Mouse (Mus musculus): ENCODE results near the gene Gm37240. TPM values are rescaled to one million over a fixed set of nuclear protein-coding genes. Genes with fewer than 3 reads are reported as not detected.

The Gm37240 gene
- polyA plus RNA-seq, 1 experiment from 2014 or later = 0.52 TPM

- Histone ChIP-seq H3K27ac (no peak overlapping the region), H3K9ac (no peak overlapping the region), H3K4me2 (no peak overlapping the region), H3K4me1 (no peaks in the 10 kb centered on the region), H3K27me3 (replicated peaks) (no peaks in the 10 kb centered on the region), H3K9me3 (replicated peaks) (no peaks in the 10 kb centered on the region), H3K4me3 (no peak overlapping the region), H3K36me3 (no peaks in the 10 kb centered on the region)
- ATAC-seq = no peak
- WGBS (ENCODE audit: insufficient replicate concordance) = 61% methylated on average over 5 of the region's 5 CpGs
Observed at GRCm38 (mm10) chr3:84675710-84676109, 1211.6 kb downstream of the Gm37240 start.

DNA sequence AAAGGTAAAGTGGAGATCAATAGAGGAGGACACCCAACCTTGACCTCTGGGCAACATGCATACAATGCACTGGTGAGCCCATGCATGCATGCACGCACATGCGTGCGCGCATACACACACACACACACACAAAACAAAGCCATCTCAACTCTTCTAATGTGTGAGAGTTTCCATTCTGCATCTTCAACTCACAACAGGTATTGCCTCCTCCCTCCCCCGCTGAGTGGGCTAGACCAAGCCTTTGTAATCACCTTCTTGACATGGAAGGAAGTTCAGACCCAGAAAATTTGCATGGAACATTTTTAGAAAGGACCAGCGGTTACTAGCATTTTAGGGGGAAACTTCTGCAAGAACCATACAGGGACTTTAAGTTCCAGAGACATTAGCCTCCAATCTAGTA lies 1213.8 kb downstream of the Gm37240 start:
- H3K4me1 ChIP-seq = no peaks in the 10 kb centered on the region
- H3K4me2 ChIP-seq = no peak overlapping the region
- no peak for ATAC-seq
- no peaks in the 10 kb centered on the region for H3K36me3 ChIP-seq
- no peak overlapping the region for H3K27ac ChIP-seq
- no peak overlapping the region for H3K4me3 ChIP-seq
- H3K9me3 ChIP-seq (replicated peaks) = no peaks in the 10 kb centered on the region
- 0 out of 2 replicates have a peak, but pooled peaks cover 4% of the 10 kb centered on the region for H3K27me3 ChIP-seq (replicated peaks)
- no peak overlapping the region for H3K9ac ChIP-seq
- WGBS (ENCODE audit: insufficient replicate concordance) = 74% methylated on average over 6 of the region's 6 CpGs

- no peaks in the 10 kb centered on the region for H3K9me3 ChIP-seq (replicated peaks)
- ATAC-seq = no peak
- H3K9ac ChIP-seq = no peak overlapping the region
- no peak overlapping the region for H3K4me2 ChIP-seq
- H3K4me1 ChIP-seq = no peaks in the 10 kb centered on the region
- 73% methylated on average over 12 of the region's 12 CpGs for WGBS (ENCODE audit: insufficient replicate concordance)
- H3K4me3 ChIP-seq = no peak overlapping the region
- peaks cover 15% of the 10 kb centered on the region for H3K27me3 ChIP-seq (replicated peaks)
- H3K36me3 ChIP-seq = no peaks in the 10 kb centered on the region
- no peak overlapping the region for H3K27ac ChIP-seq
Observed at GRCm38 (mm10) chr3:84672136-84672535, 1215.2 kb downstream of the Gm37240 start.

GRCm38 (mm10) chr3:84668957-84669356 lies 1218.4 kb downstream of the Gm37240 start:
- WGBS (ENCODE audit: insufficient replicate concordance) = 52% methylated on average over 3 of the region's 3 CpGs
- no peak overlapping the region for H3K27ac ChIP-seq
- no peak for ATAC-seq
- no peak overlapping the region for H3K4me2 ChIP-seq
- H3K4me3 ChIP-seq = no peak overlapping the region
- no peaks in the 10 kb centered on the region for H3K36me3 ChIP-seq
- H3K4me1 ChIP-seq = peaks cover 7% of the 10 kb centered on the region
- no peak overlapping the region for H3K9ac ChIP-seq
- peaks cover 47% of the 10 kb centered on the region for H3K27me3 ChIP-seq (replicated peaks)
- H3K9me3 ChIP-seq (replicated peaks) = no peaks in the 10 kb centered on the region

- Histone ChIP-seq H3K4me3 (peak overlapping the region; percentile 29; the same call in 1 of the 2 replicates), H3K9ac (no peak overlapping the region)
- 12% methylated on average over 21 of the region's 21 CpGs for WGBS (ENCODE audit: insufficient replicate concordance)
Observed at GRCm38 (mm10) chr3:84665255-84666073, 1221.9 kb downstream of the Gm37240 start.

DNA sequence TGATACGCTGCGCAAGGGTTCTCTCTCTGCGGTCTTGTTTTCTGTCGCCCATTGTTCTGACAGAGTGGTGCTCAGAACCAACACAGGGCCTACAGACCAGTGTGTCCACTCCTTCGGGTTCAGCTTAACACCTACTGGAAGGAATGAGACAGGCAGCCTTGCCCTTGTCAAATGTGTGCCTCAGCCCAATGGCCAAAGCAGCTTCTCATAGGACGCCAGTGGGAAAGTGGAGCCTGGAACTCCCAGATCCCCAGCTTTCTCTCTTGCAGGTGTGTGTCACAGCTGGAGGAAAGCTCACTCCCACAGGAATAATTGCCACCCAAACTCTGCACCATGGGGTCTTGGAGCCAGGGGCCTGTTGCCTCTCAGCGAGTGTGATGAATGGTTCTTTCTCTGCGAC lies 1222.6 kb downstream of the Gm37240 start:
- WGBS (ENCODE audit: insufficient replicate concordance) = 61% methylated on average over 8 of the region's 8 CpGs
- Histone ChIP-seq H3K4me2 (no peak overlapping the region), H3K27ac (no peak overlapping the region), H3K27me3 (replicated peaks) (peaks cover 64% of the 10 kb centered on the region), H3K9me3 (replicated peaks) (no peaks in the 10 kb centered on the region), H3K9ac (no peak overlapping the region), H3K36me3 (no peaks in the 10 kb centered on the region), H3K4me3 (no peak overlapping the region), H3K4me1 (peaks cover 7% of the 10 kb centered on the region)
- no peak for ATAC-seq

More at GRCm38 (mm10) chr3:84665255-84666073, 1221.9 kb downstream of the Gm37240 start:
- Histone ChIP-seq H3K9me3 (replicated peaks) (no peaks in the 10 kb centered on the region), H3K4me2 (peak overlapping the region; percentile 55), H3K36me3 (no peaks in the 10 kb centered on the region), H3K4me1 (peaks cover 7% of the 10 kb centered on the region), H3K27ac (no peak overlapping the region), H3K27me3 (replicated peaks) (peaks cover 59% of the 10 kb centered on the region)
- no peak for ATAC-seq

- Histone ChIP-seq H3K36me3 (no peaks in the 10 kb centered on the region), H3K9ac (no peak overlapping the region), H3K27ac (no peak overlapping the region), H3K4me2 (no peak overlapping the region), H3K9me3 (replicated peaks) (no peaks in the 10 kb centered on the region), H3K4me3 (no peak overlapping the region), H3K27me3 (replicated peaks) (peaks cover 63% of the 10 kb centered on the region), H3K4me1 (peaks cover 7% of the 10 kb centered on the region)
- no peak for ATAC-seq
- 56% methylated on average over 4 of the region's 4 CpGs for WGBS (ENCODE audit: insufficient replicate concordance)
Observed at GRCm38 (mm10) chr3:84663858-84664257, 1223.5 kb downstream of the Gm37240 start.

GRCm38 (mm10) chr3:84663079-84663478 lies 1224.2 kb downstream of the Gm37240 start:
- H3K4me1 ChIP-seq = peaks cover 7% of the 10 kb centered on the region
- ATAC-seq = no peak
- 79% methylated on average over 12 of the region's 12 CpGs for WGBS (ENCODE audit: insufficient replicate concordance)

DNA sequence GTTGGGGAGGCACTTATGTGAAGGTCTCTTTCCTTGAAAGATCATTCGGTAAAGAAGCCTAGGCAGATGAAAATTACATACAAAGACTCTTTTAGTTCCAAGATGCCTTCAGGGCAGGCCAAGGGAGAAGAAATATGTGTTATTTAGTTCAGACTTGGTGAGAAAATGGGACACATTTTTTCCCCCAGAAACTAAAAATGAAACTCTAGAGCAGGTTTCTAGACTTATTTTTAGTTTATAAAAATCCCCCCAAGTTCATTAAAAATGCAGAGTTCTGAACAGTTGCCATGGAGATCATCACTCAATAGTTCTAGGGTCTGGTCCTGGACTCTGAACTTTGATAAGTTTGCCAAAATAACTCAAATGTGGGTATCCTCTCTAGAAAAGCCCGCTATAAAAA lies 1226.9 kb downstream of the Gm37240 start:
- Histone ChIP-seq H3K4me3 (no peak overlapping the region), H3K36me3 (no peaks in the 10 kb centered on the region), H3K9ac (no peak overlapping the region), H3K4me1 (peaks cover 2% of the 10 kb centered on the region), H3K27me3 (replicated peaks) (peaks cover 32% of the 10 kb centered on the region), H3K4me2 (no peak overlapping the region), H3K9me3 (replicated peaks) (no peaks in the 10 kb centered on the region), H3K27ac (no peak overlapping the region)
- no peak for ATAC-seq
- 72% methylated on average over 2 of the region's 2 CpGs for WGBS (ENCODE audit: insufficient replicate concordance)

More at GRCm38 (mm10) chr3:84663079-84663478, 1224.2 kb downstream of the Gm37240 start:
- Histone ChIP-seq H3K27ac (no peak overlapping the region), H3K4me3 (no peak overlapping the region), H3K36me3 (no peaks in the 10 kb centered on the region), H3K4me2 (no peak overlapping the region), H3K27me3 (replicated peaks) (peaks cover 57% of the 10 kb centered on the region), H3K9ac (no peak overlapping the region), H3K9me3 (replicated peaks) (no peaks in the 10 kb centered on the region)

DNA sequence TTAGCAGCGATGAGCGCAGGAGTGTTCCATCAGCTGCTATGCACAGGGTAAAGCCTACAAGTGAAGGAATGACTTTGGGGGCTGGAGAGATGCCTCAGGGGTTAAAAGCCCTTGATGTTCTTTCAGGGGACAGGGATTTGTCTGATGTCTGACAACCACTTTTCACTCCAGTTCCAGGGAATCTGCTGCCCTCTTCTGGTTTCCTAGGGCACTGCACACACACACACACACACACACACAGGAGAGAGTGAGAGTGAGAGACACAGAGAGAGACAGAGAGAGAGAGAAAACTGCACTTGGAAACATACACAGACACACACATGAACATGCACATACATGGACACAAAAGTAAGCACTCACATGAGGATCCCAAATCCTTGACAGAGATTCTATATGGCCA lies 1228.4 kb downstream of the Gm37240 start:
- Histone ChIP-seq H3K4me1 (peaks cover 17% of the 10 kb centered on the region), H3K9me3 (replicated peaks) (no peaks in the 10 kb centered on the region), H3K27ac (no peak overlapping the region), H3K9ac (no peak overlapping the region), H3K36me3 (no peaks in the 10 kb centered on the region), H3K4me3 (no peak overlapping the region), H3K4me2 (no peak overlapping the region), H3K27me3 (replicated peaks) (peaks cover 17% of the 10 kb centered on the region; the same call in 1 of the 2 replicates)
- WGBS (ENCODE audit: insufficient replicate concordance) = 92% methylated on average over 2 of the region's 2 CpGs
- no peak for ATAC-seq

DNA sequence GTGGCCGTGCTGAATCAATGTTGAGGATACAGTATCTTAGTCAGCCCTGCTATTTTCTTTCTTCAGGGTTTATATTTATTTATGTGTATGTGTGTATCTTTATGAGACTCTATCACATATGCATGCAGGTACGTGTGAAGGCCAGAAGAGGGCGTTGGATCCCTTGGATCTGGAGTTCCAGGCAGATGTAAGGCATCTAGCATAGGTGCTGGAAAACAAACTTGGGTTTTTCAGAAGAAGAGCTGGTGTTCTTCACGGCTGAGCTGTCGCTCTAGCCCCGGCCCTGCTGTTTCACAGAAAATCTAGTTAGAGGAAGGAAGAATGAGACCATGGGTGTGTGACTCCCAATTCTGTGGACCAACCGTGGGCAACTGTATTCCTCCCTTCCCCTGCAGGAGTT lies 1229.3 kb downstream of the Gm37240 start:
- no peak overlapping the region for H3K4me2 ChIP-seq
- H3K36me3 ChIP-seq = no peaks in the 10 kb centered on the region
- no peaks in the 10 kb centered on the region for H3K9me3 ChIP-seq (replicated peaks)
- H3K27ac ChIP-seq = no peak overlapping the region
- no peak for ATAC-seq
- H3K27me3 ChIP-seq (replicated peaks) = peaks cover 13% of the 10 kb centered on the region; the same call in 1 of the 2 replicates
- 74% methylated on average over 7 of the region's 7 CpGs for WGBS (ENCODE audit: insufficient replicate concordance)
- no peak overlapping the region for H3K9ac ChIP-seq
- peaks cover 26% of the 10 kb centered on the region for H3K4me1 ChIP-seq
- H3K4me3 ChIP-seq = no peak overlapping the region

DNA sequence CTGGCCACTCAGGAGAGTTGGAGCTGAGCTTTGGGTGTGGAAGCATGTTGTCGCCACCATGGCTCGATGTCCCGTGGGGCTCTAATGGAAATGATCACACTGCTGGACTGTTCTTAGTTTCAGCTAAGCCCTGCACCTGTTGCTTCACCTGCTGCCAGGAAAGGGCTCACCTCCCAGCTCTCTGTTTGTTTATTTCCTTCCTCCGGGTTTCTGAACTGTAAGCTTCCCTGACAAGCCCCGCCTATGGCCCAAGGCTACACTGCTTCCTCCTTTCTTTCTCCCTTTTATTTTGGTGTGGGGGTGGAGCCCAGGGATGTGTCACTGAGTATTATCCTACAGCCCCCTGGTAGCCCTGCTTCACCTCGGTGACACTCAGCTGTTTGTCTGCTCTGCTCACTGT lies 1230.1 kb downstream of the Gm37240 start:
- Histone ChIP-seq H3K27ac (no peak overlapping the region), H3K4me1 (peaks cover 28% of the 10 kb centered on the region), H3K4me3 (no peak overlapping the region), H3K36me3 (no peaks in the 10 kb centered on the region), H3K9me3 (replicated peaks) (no peaks in the 10 kb centered on the region), H3K9ac (no peak overlapping the region), H3K4me2 (no peak overlapping the region), H3K27me3 (replicated peaks) (peaks cover 6% of the 10 kb centered on the region; the same call in 1 of the 2 replicates)
- no peak for ATAC-seq
- 46% methylated on average over 6 of the region's 6 CpGs for WGBS (ENCODE audit: insufficient replicate concordance)
